Mouse (Mus musculus) forebrain, embryonic 14.5 days (tissue): ENCODE measurements around the gene Trpm1. TPM values are rescaled to one million over a fixed set of nuclear protein-coding genes. Genes with fewer than 3 reads are reported as not detected.
A peak's percentile ranks its signal among the peaks of the same experiment; 100 is the strongest.

Experiments
- ATAC-seq: fragments of 200-750 bp; cut with Nextera tagmentation; 2 replicates; pipeline ENCODE4 v1.8.0; 2017; ENCODE audit warnings: mild to moderate bottlenecking, moderate library complexity
- DNase-seq: peaks from one replicate; pipeline ENCODE4 v3.0.0-alpha.2; 2015; ENCODE audit warnings: low spot score
- H3K27ac ChIP-seq: fragments of 300-500 bp; sonication (generic); 2 replicates; pipeline ENCODE4 v1.5.1; 2014; ENCODE audit warnings: low read depth, mild to moderate bottlenecking, control low read depth, low read length, moderate library complexity
- H3K27me3 ChIP-seq: fragments of 300-500 bp; sonication (generic); replicated peaks from 2 replicates; pipeline ENCODE4 v1.6.1; 2014; ENCODE audit warnings: low read length, control low read depth, mixed read lengths; ENCODE audit not compliant: control insufficient read depth, insufficient read depth
- H3K36me3 ChIP-seq: fragments of 300-500 bp; sonication (generic); 2 replicates; pipeline ENCODE4 v1.6.1; 2014; ENCODE audit warnings: low read length, control low read depth; ENCODE audit not compliant: control insufficient read depth, insufficient read depth
- H3K4me1 ChIP-seq: fragments of 300-500 bp; sonication (generic); 2 replicates; pipeline ENCODE4 v1.6.1; 2014; ENCODE audit warnings: antibody characterized with exemption, low read length, control low read depth; ENCODE audit not compliant: control insufficient read depth, insufficient read depth
- H3K4me2 ChIP-seq: fragments of 300-500 bp; sonication (generic); 2 replicates; pipeline ENCODE4 v1.6.1; 2014; ENCODE audit warnings: mild to moderate bottlenecking, control low read depth, low read length
- H3K4me3 ChIP-seq: fragments of 300-500 bp; sonication (generic); 2 replicates; pipeline ENCODE4 v1.5.1; 2014; ENCODE audit warnings: low read depth, low read length, control low read depth
- H3K9ac ChIP-seq: fragments of 300-500 bp; sonication (generic); 2 replicates; pipeline ENCODE4 v1.6.1; 2014; ENCODE audit warnings: mild to moderate bottlenecking, low read length, control low read depth, moderate library complexity
- H3K9me3 ChIP-seq: fragments of 300-500 bp; sonication (generic); replicated peaks from 2 replicates; pipeline ENCODE4 v1.6.1; 2016; ENCODE audit warnings: low read length, control low read depth, mixed read lengths; ENCODE audit not compliant: control insufficient read depth
- WGBS: fragments of 180-500 bp; shearing (Covaris S2); extraction: QIAGEN DNeasy Blood & Tissue Kit; methylation state at CpG from one replicate; pipeline ENCODE4 v1.1.7; 2014; 5-methylcytosine and 5-hydroxymethylcytosine counted together
- polyA plus RNA-seq: library from polyadenylated mRNA; unstranded; fragments of >200 nt; fragmentation: Nextera tagmentation; extraction: Ambion mirVana; gene quantifications from 2 replicates; pipeline ENCODE4 v1.2.1, GENCODE M21; 2014

The Trpm1 gene
- polyA plus RNA-seq, 1 experiment from 2014 or later, result 0.11 TPM

DNA sequence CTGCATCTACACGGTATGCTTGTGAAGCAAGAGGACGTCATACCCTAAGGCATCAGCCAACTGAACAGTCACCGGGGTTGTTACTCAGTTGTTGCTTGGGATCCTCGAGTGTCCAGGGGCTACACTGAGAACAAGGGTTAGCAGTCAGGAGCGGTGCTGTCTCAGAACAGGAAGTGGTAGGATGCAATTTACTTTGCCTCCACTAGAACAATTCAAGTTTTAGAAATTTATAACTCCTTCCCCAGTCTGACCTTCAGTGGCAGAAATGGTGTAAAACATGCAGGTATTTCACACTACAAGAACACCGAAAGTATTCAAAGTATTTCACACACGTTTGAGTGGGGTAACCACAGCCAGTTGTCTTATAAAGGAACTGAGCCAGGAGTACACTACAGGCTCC is 66.1 kb downstream of the Trpm1 start:
- ATAC-seq (no peak), DNase-seq (no peak)
- Histone ChIP-seq H3K4me1 (no peaks in the 10 kb centered on the region), H3K4me2 (no peak overlapping the region), H3K36me3 (no peaks in the 10 kb centered on the region), H3K27me3 (no peaks in the 10 kb centered on the region), H3K4me3 (no peak overlapping the region), H3K27ac (no peak overlapping the region), H3K9ac (no peak overlapping the region), H3K9me3 (no peaks in the 10 kb centered on the region)
- 88% methylated on average over 7 of the region's 7 CpGs for WGBS

DNA sequence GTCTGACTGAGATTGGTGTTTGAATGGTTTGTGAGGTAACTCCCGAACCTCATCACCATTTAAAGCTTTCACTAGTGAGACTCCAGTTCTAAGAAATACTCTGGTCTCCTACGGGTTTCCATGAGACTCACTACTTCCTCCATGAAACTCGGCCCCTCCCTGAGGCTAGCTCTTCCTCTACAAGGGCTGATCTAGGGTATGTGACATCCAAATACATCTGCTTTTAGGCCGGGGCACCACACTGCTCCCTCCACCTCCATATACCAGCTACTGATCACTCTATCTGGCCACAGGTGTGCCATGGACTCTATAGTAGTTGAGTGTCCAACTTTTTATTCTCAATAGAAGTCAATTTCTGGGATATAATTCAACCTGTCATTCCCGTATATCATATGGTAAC is 69.6 kb downstream of the Trpm1 start:
- Histone ChIP-seq H3K27me3 (no peaks in the 10 kb centered on the region), H3K9ac (no peak overlapping the region), H3K36me3 (no peaks in the 10 kb centered on the region), H3K9me3 (no peaks in the 10 kb centered on the region), H3K4me1 (peaks cover 5% of the 10 kb centered on the region; the same call in 1 of the 2 replicates), H3K4me3 (no peak overlapping the region), H3K27ac (no peak overlapping the region), H3K4me2 (no peak overlapping the region)
- ATAC-seq (no peak), DNase-seq (no peak)
- 95% methylated on average over 5 of the region's 5 CpGs for WGBS

DNA sequence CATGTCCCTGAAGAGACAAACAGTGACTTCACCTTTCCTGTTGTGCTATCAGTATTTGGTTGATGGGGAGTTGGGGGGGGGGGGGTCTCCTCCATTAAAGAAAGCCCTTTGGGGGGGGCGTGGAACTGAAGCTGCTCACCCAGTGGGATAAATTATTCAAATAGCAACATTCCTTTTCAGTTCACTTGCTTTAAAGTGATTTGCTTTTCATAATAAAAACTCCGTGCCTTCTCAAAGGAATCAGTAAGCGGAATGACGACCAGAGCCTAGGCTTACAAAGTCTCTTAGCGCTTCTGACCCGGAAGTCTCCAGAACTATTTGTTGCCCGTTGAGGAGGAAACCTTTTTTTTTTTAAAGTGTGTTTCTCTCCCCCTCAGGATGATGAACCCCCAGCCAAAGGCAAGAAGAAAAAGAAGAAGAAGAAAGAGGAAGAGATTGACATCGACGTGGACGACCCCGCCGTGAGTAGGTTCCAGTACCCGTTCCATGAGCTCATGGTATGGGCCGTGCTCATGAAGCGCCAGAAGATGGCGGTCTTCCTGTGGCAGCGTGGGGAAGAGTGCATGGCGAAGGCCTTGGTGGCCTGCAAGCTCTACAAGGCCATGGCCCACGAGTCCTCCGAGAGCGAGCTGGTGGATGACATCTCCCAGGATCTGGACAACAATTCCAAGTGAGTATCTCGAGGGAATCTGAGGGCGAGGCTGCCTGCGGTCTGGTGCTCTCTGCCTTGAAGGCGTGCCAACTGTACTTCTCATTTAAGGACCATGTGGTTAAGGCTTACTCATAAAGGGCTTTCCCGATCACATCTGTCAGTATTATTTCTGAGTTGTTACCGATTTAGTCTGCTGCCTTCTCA is 72.9 kb downstream of the Trpm1 start:
- DNase-seq, result peak; percentile 20
- Histone ChIP-seq H3K27me3 (no peaks in the 10 kb centered on the region), H3K4me2 (no peak overlapping the region), H3K4me1 (peaks cover 5% of the 10 kb centered on the region; the same call in 1 of the 2 replicates), H3K9me3 (no peaks in the 10 kb centered on the region), H3K9ac (no peak overlapping the region), H3K27ac (no peak overlapping the region), H3K36me3 (no peaks in the 10 kb centered on the region), H3K4me3 (no peak overlapping the region)
- WGBS, result 65% methylated on average over 27 of the region's 27 CpGs
- ATAC-seq, result no peak

DNA sequence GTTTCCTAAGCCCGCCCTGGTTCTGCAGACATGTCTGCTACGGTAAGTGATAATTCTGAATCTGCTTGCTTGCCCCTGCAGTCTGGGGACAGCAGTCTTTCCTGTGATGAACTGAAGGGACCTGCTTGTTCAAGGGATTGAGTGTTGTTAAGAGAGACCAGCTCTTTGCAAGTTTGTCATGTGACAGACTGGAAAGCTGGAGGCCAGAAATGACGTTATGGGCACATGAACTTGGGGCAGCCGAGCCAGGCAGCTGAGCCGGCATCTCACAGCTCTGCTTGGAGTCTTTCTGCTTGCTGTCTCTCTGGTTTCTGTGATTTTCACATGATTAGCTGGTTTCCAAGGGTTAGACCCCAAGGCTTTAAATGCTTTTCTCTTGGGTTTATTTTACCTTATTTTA is 74.0 kb downstream of the Trpm1 start:
- Histone ChIP-seq H3K36me3 (no peaks in the 10 kb centered on the region), H3K27ac (no peak overlapping the region), H3K4me3 (no peak overlapping the region), H3K4me1 (peaks cover 5% of the 10 kb centered on the region; the same call in 1 of the 2 replicates), H3K4me2 (no peak overlapping the region), H3K9me3 (no peaks in the 10 kb centered on the region), H3K27me3 (no peaks in the 10 kb centered on the region), H3K9ac (no peak overlapping the region)
- DNase-seq (no peak), ATAC-seq (no peak)
- WGBS, result 89% methylated on average over 5 of the region's 5 CpGs

DNA sequence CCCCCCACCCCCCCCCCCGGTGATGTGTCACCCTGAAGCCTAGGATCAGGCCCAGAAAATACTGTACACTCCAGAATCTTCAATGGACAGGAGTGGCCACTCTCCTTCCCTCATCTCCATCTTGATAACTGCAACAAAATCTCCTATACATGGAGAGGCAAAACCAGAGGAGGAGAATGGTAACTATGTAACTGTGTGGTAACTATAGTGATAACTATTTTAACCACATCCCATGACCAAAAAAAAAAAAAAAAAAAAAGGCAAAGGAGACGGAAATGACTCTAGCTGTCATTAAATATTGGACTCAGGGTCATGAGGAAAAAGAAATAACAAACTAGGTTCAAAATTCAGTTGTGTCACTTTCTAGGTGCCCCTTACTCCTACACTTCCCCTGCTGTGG is 74.7 kb downstream of the Trpm1 start:
- Histone ChIP-seq H3K9ac (no peak overlapping the region), H3K36me3 (no peaks in the 10 kb centered on the region), H3K4me1 (peaks cover 5% of the 10 kb centered on the region; the same call in 1 of the 2 replicates), H3K27me3 (no peaks in the 10 kb centered on the region), H3K9me3 (no peaks in the 10 kb centered on the region), H3K4me3 (no peak overlapping the region), H3K27ac (no peak overlapping the region), H3K4me2 (no peak overlapping the region)
- WGBS, result 86% methylated on average over 2 of the region's 2 CpGs
- DNase-seq (no peak), ATAC-seq (no peak)

DNA sequence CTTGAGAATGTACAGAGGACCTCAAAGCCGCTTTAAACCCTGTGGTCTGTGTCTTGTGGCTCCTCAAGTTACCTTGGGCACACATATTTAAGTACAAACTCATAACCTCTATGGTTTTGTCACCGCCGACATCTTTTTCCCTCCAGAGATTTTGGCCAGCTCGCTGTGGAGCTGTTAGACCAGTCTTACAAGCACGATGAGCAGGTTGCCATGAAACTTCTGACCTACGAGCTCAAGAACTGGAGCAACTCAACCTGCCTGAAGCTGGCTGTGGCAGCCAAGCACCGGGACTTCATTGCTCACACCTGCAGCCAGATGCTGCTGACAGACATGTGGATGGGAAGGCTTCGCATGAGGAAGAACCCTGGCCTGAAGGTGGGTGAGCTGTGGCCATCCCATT is 76.3 kb downstream of the Trpm1 start:
- H3K9me3 ChIP-seq, result no peaks in the 10 kb centered on the region
- no peak overlapping the region for H3K9ac ChIP-seq
- no peak for ATAC-seq
- no peak overlapping the region for H3K4me3 ChIP-seq
- WGBS, result 92% methylated on average over 8 of the region's 8 CpGs
- DNase-seq, result no peak
- H3K4me2 ChIP-seq, result no peak overlapping the region
- peaks cover 5% of the 10 kb centered on the region; the same call in 1 of the 2 replicates for H3K4me1 ChIP-seq
- no peaks in the 10 kb centered on the region for H3K27me3 ChIP-seq
- H3K27ac ChIP-seq, result no peak overlapping the region
- H3K36me3 ChIP-seq, result no peaks in the 10 kb centered on the region

DNA sequence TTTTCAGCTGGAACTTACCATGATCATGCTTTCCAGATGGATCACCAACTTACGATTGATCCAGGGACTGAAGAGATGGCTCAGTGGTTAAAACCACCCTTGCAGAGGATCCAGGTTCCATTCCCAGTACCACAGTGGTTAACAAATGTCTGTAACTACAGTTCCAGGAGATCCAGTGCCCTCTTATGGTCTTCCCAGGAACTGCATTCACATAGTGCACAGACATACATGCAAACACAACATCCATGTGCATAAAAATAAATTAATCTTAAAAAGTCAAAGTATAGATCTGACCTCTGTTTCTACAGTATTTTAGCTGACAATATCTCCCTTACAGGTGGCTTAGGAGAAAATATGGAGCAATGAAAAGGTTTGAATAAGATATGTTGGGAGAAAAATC is 77.4 kb downstream of the Trpm1 start:
- Histone ChIP-seq H3K27ac (no peak overlapping the region), H3K4me1 (peaks cover 5% of the 10 kb centered on the region; the same call in 1 of the 2 replicates), H3K9me3 (no peaks in the 10 kb centered on the region), H3K9ac (no peak overlapping the region), H3K27me3 (no peaks in the 10 kb centered on the region), H3K4me3 (no peak overlapping the region), H3K4me2 (no peak overlapping the region), H3K36me3 (no peaks in the 10 kb centered on the region)
- DNase-seq (no peak), ATAC-seq (no peak)
- 96% methylated on average over 1 of the region's 1 CpGs for WGBS

DNA sequence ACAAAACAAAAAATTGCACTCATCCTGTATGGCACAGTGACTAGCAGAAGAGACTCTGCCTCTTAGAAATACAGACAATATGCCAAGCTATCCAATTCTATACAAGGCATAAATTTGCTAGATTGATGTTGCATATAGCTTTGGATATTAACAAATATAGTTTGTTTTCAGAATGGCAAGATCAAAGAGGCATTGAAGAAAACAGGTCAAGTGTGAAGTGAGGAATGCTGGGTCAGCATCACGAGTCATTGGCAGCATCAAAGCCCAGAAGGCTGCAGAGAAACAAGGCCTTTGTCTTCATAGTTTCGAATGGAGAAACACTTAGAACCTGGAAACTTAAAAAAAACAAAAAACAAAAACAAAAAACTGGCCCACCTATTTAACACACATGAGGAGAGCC is 78.4 kb downstream of the Trpm1 start:
- no peak for ATAC-seq
- no peaks in the 10 kb centered on the region for H3K4me1 ChIP-seq
- WGBS, result 44% methylated on average over 2 of the region's 2 CpGs

DNA sequence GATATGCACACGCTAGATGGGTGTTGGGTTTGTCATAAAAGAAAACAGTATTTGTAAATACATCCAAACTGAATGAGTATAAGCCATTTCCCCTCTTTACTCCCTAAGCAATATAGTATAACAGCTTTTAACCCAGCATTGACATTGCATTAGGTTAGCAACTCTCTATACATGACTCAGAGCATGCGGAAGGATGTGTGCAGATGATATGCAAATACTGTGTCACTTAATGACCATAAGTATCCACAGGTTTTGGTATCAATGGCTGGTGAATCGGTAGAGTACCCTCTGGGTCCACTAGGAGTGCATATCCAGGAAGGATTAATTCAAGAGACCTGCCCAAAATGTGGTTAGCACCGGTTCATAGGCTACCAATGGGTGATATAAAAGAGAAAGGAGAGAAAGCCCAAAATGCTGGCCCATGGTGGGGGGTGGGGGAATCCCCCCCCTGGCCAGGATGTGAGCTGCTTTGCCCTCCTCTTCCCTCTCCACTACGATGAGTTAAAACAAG is 80.7 kb downstream of the Trpm1 start:
- H3K4me1 ChIP-seq, result no peaks in the 10 kb centered on the region
- H3K27ac ChIP-seq, result no peak overlapping the region
- ATAC-seq (no peak), DNase-seq (no peak)
- H3K9me3 ChIP-seq, result no peaks in the 10 kb centered on the region
- H3K36me3 ChIP-seq, result no peaks in the 10 kb centered on the region
- 90% methylated on average over 5 of the region's 5 CpGs for WGBS
- no peak overlapping the region for H3K4me2 ChIP-seq
- no peak overlapping the region for H3K4me3 ChIP-seq
- no peaks in the 10 kb centered on the region for H3K27me3 ChIP-seq
- no peak overlapping the region for H3K9ac ChIP-seq

More for the DNA sequence above, 78.4 kb downstream of the Trpm1 start:
- no peaks in the 10 kb centered on the region for H3K9me3 ChIP-seq
- DNase-seq, result no peak
- H3K4me3 ChIP-seq, result no peak overlapping the region
- no peak overlapping the region for H3K27ac ChIP-seq
- no peaks in the 10 kb centered on the region for H3K27me3 ChIP-seq
- no peaks in the 10 kb centered on the region for H3K36me3 ChIP-seq
- H3K4me2 ChIP-seq, result no peak overlapping the region
- no peak overlapping the region for H3K9ac ChIP-seq
